Mouse (Mus musculus): ENCODE data around the gene Usp40. TPM values are rescaled to one million over a fixed set of nuclear protein-coding genes. Genes with fewer than 3 reads are reported as not detected.
A peak's percentile ranks its signal among the peaks of the same experiment; 100 is the strongest.

Gene Usp40
- polyA plus RNA-seq, 1 experiment = 17.7 TPM

GRCm38 (mm10) chr1:87953073-87953472 lies 55.3 kb downstream of the Usp40 start:
- no peak overlapping the region for H3K27ac ChIP-seq (ENCODE audit: insufficient read depth, low read length)
- no peaks in the 10 kb centered on the region for H3K4me1 ChIP-seq (ENCODE audit: control insufficient read depth, insufficient read depth, low read length)
- no peak overlapping the region for H3K4me3 ChIP-seq (ENCODE audit: insufficient read depth, low read length)
- no peak for TF ChIP-seq CTCF (IDR thresholded peaks at IDR 0.05; ENCODE audit: extremely low read depth, insufficient read depth, low read length)
- no peak for TF ChIP-seq POLR2A (IDR thresholded peaks at IDR 0.05; ENCODE audit: extremely low read depth, insufficient read depth, low read length)

- H3K27ac ChIP-seq (ENCODE audit: insufficient read depth, low read length) = no peak overlapping the region
- no peak for TF ChIP-seq CTCF (IDR thresholded peaks at IDR 0.05; ENCODE audit: extremely low read depth, insufficient read depth, low read length)
- H3K4me3 ChIP-seq (ENCODE audit: insufficient read depth, low read length) = no peak overlapping the region
- H3K4me1 ChIP-seq (ENCODE audit: control insufficient read depth, insufficient read depth, low read length) = no peaks in the 10 kb centered on the region
These were observed 56.7 kb downstream of the Usp40 start for GRCm38 (mm10) chr1:87951641-87952040.

- no peaks in the 10 kb centered on the region for H3K4me1 ChIP-seq (ENCODE audit: control insufficient read depth, insufficient read depth, low read length)
These were observed 60.7 kb downstream of the Usp40 start for GRCm38 (mm10) chr1:87947681-87948091.

GRCm38 (mm10) chr1:87941765-87942164 lies 66.6 kb downstream of the Usp40 start:
- H3K27ac ChIP-seq (ENCODE audit: insufficient read depth, low read length) = no peak overlapping the region
- no peaks in the 10 kb centered on the region for H3K4me1 ChIP-seq (ENCODE audit: control insufficient read depth, insufficient read depth, low read length)
- no peak overlapping the region for H3K4me3 ChIP-seq (ENCODE audit: insufficient read depth, low read length)
- TF ChIP-seq CTCF (IDR thresholded peaks at IDR 0.05; ENCODE audit: extremely low read depth, insufficient read depth, low read length) = no peak
- TF ChIP-seq POLR2A (IDR thresholded peaks at IDR 0.05; ENCODE audit: extremely low read depth, insufficient read depth, low read length) = no peak

More at GRCm38 (mm10) chr1:87947681-87948091, 60.7 kb downstream of the Usp40 start:
- no peak for TF ChIP-seq POLR2A (IDR thresholded peaks at IDR 0.05; ENCODE audit: extremely low read depth, insufficient read depth, low read length)
- no peak for TF ChIP-seq CTCF (IDR thresholded peaks at IDR 0.05; ENCODE audit: extremely low read depth, insufficient read depth, low read length)
- no peak overlapping the region for H3K4me3 ChIP-seq (ENCODE audit: insufficient read depth, low read length)
- H3K27ac ChIP-seq (ENCODE audit: insufficient read depth, low read length) = no peak overlapping the region

GRCm38 (mm10) chr1:87936516-87936915 lies 71.8 kb downstream of the Usp40 start:
- H3K27ac ChIP-seq (ENCODE audit: insufficient read depth, low read length) = no peak overlapping the region
- H3K4me3 ChIP-seq (ENCODE audit: insufficient read depth, low read length) = no peak overlapping the region
- TF ChIP-seq POLR2A (IDR thresholded peaks at IDR 0.05; ENCODE audit: extremely low read depth, insufficient read depth, low read length) (no peak), CTCF (IDR thresholded peaks at IDR 0.05; ENCODE audit: extremely low read depth, insufficient read depth, low read length) (peak; percentile 57)
- peaks cover 15% of the 10 kb centered on the region for H3K4me1 ChIP-seq (ENCODE audit: control insufficient read depth, insufficient read depth, low read length)

GRCm38 (mm10) chr1:87936075-87936474 lies 72.3 kb downstream of the Usp40 start:
- Histone ChIP-seq H3K4me3 (ENCODE audit: insufficient read depth, low read length) (no peak overlapping the region), H3K27ac (ENCODE audit: insufficient read depth, low read length) (no peak overlapping the region), H3K4me1 (ENCODE audit: control insufficient read depth, insufficient read depth, low read length) (peaks cover 15% of the 10 kb centered on the region)
- TF ChIP-seq CTCF (IDR thresholded peaks at IDR 0.05; ENCODE audit: extremely low read depth, insufficient read depth, low read length) (no peak), POLR2A (IDR thresholded peaks at IDR 0.05; ENCODE audit: extremely low read depth, insufficient read depth, low read length) (no peak)

- no peak overlapping the region for H3K27ac ChIP-seq (ENCODE audit: insufficient read depth, low read length)
- peaks cover 15% of the 10 kb centered on the region for H3K4me1 ChIP-seq (ENCODE audit: control insufficient read depth, insufficient read depth, low read length)
- no peak overlapping the region for H3K4me3 ChIP-seq (ENCODE audit: insufficient read depth, low read length)
- TF ChIP-seq POLR2A (IDR thresholded peaks at IDR 0.05; ENCODE audit: extremely low read depth, insufficient read depth, low read length) (no peak), CTCF (IDR thresholded peaks at IDR 0.05; ENCODE audit: extremely low read depth, insufficient read depth, low read length) (no peak)
These were observed 72.8 kb downstream of the Usp40 start for GRCm38 (mm10) chr1:87935546-87935945.

- no peak overlapping the region for H3K4me3 ChIP-seq (ENCODE audit: insufficient read depth, low read length)
- no peak overlapping the region for H3K27ac ChIP-seq (ENCODE audit: insufficient read depth, low read length)
- H3K4me1 ChIP-seq (ENCODE audit: control insufficient read depth, insufficient read depth, low read length) = peaks cover 15% of the 10 kb centered on the region
- TF ChIP-seq CTCF (IDR thresholded peaks at IDR 0.05; ENCODE audit: extremely low read depth, insufficient read depth, low read length) (no peak), POLR2A (IDR thresholded peaks at IDR 0.05; ENCODE audit: extremely low read depth, insufficient read depth, low read length) (no peak)
These were observed 73.3 kb downstream of the Usp40 start for GRCm38 (mm10) chr1:87935095-87935494.

- TF ChIP-seq POLR2A (IDR thresholded peaks at IDR 0.05; ENCODE audit: extremely low read depth, insufficient read depth, low read length) = no peak
- no peak for TF ChIP-seq CTCF (IDR thresholded peaks at IDR 0.05; ENCODE audit: extremely low read depth, insufficient read depth, low read length)
- Histone ChIP-seq H3K4me1 (ENCODE audit: control insufficient read depth, insufficient read depth, low read length) (peaks cover 15% of the 10 kb centered on the region), H3K4me3 (ENCODE audit: insufficient read depth, low read length) (no peak overlapping the region), H3K27ac (ENCODE audit: insufficient read depth, low read length) (no peak overlapping the region)
These were observed 75.3 kb downstream of the Usp40 start for GRCm38 (mm10) chr1:87933051-87933450.

GRCm38 (mm10) chr1:87929730-87930129 lies 78.6 kb downstream of the Usp40 start:
- Histone ChIP-seq H3K4me3 (ENCODE audit: insufficient read depth, low read length) (no peak overlapping the region), H3K27ac (ENCODE audit: insufficient read depth, low read length) (no peak overlapping the region), H3K4me1 (ENCODE audit: control insufficient read depth, insufficient read depth, low read length) (peaks cover 5% of the 10 kb centered on the region)
- TF ChIP-seq CTCF (IDR thresholded peaks at IDR 0.05; ENCODE audit: extremely low read depth, insufficient read depth, low read length) (no peak), POLR2A (IDR thresholded peaks at IDR 0.05; ENCODE audit: extremely low read depth, insufficient read depth, low read length) (no peak)
